Mouse (Mus musculus) MEL (cell line): Measurements from ENCODE around the gene Ctdnep1. TPM values are rescaled to one million over a fixed set of nuclear protein-coding genes. Genes with fewer than 3 reads are reported as not detected.

Source experiments
- DNase-seq: peaks from one replicate; pipeline ENCODE4 v3.0.0; 2011; ENCODE audit warnings: low read depth, low spot score
- H3K27ac ChIP-seq: 2 replicates; pipeline ENCODE4 v1.5.1; 2012; ENCODE audit warnings: low read depth, mild to moderate bottlenecking, control low read depth, low read length, moderate library complexity; ENCODE audit not compliant: control insufficient read depth
- H3K27me3 ChIP-seq, 2 experiments: fragments of 150-350 bp in 1 of 2; sonication (generic) in 1 of 2; 2 replicates each; pipeline ENCODE4 v1.6.1; 2012; ENCODE audit warnings: low read length in 2 of 2, mild to moderate bottlenecking in 2 of 2, improper control_type of control experiment in 1 of 2, moderate library complexity in 1 of 2; ENCODE audit not compliant: insufficient read depth in 2 of 2, control insufficient read depth in 1 of 2
- H3K36me3 ChIP-seq, 2 experiments: 2 replicates each; pipeline ENCODE4 v1.6.1; 2012 to 2014; ENCODE audit warnings: low read length in 2 of 2, improper control_type of control experiment in 1 of 2, inconsistent platforms in 1 of 2, mild to moderate bottlenecking in 1 of 2; ENCODE audit not compliant: insufficient read depth in 2 of 2, control insufficient read depth in 1 of 2
- H3K4me1 ChIP-seq, 2 experiments: fragments of 150-350 bp in 1 of 2; sonication (generic) in 1 of 2; 2 replicates each; pipeline ENCODE4 v1.6.1; 2012; ENCODE audit warnings: low read length in 2 of 2, improper control_type of control experiment in 1 of 2, mild to moderate bottlenecking in 1 of 2; ENCODE audit not compliant: insufficient read depth in 2 of 2, control insufficient read depth in 1 of 2
- H3K4me3 ChIP-seq, 2 experiments: fragments of 150-350 bp in 1 of 2; sonication (generic) in 1 of 2; 2 replicates each; pipeline ENCODE4 v1.5.1; 2012; ENCODE audit warnings: low read depth in 2 of 2, low read length in 2 of 2, mild to moderate bottlenecking in 2 of 2, moderate library complexity in 2 of 2, control low read depth in 1 of 2, improper control_type of control experiment in 1 of 2; ENCODE audit not compliant: control insufficient read depth in 1 of 2, insufficient read depth in 1 of 2
- H3K79me2 ChIP-seq: 2 replicates; pipeline ENCODE4 v1.6.1; 2012; ENCODE audit warnings: mild to moderate bottlenecking, low read length, moderate library complexity; ENCODE audit not compliant: control insufficient read depth, poor library complexity, insufficient read depth
- H3K9ac ChIP-seq: 2 replicates; pipeline ENCODE4 v1.6.1; 2012; ENCODE audit warnings: low read depth, mild to moderate bottlenecking, control low read depth, low read length, moderate library complexity; ENCODE audit not compliant: control insufficient read depth, poor library complexity, severe bottlenecking
- H3K9me3 ChIP-seq: fragments of 150-350 bp; sonication (generic); replicated peaks from 2 replicates; pipeline ENCODE4 v1.6.1; 2012; ENCODE audit warnings: mild to moderate bottlenecking, low read length, improper control_type of control experiment, moderate library complexity; ENCODE audit not compliant: insufficient read depth
- BHLHE40 ChIP-seq: IDR thresholded peaks from 2 replicates; pipeline ENCODE4 v1.6.1; 2012; ENCODE audit warnings: low read depth, mild to moderate bottlenecking, inconsistent platforms, low read length, improper control_type of control experiment, borderline replicate concordance
- CHD1 ChIP-seq: IDR thresholded peaks from 2 replicates; pipeline ENCODE4 v1.6.1; 2012; ENCODE audit warnings: low read depth, mild to moderate bottlenecking, inconsistent platforms, low read length, improper control_type of control experiment
- CTCF ChIP-seq, 3 experiments: IDR thresholded peaks in 2 of 3; conservative IDR thresholded peaks in 1 of 3; 2 replicates each; pipeline ENCODE4 v1.5.1; 2011 to 2012; ENCODE audit warnings: low read length in 3 of 3, low read depth in 2 of 3, mild to moderate bottlenecking in 2 of 3, improper control_type of control experiment in 1 of 3, inconsistent platforms in 1 of 3, mixed read lengths in 1 of 3, moderate library complexity in 1 of 3; ENCODE audit not compliant: control insufficient read depth in 1 of 3, insufficient read depth in 1 of 3, poor library complexity in 1 of 3, severe bottlenecking in 1 of 3
- EP300 ChIP-seq, 2 experiments: IDR thresholded peaks; 2 replicates each; pipeline ENCODE4 v1.6.1; 2011; ENCODE audit warnings: improper control_type of control experiment in 2 of 2, low read length in 2 of 2, low read depth in 1 of 2, mild to moderate bottlenecking in 1 of 2
- KAT2A ChIP-seq: conservative IDR thresholded peaks from 2 replicates; pipeline ENCODE4 v1.6.1; 2012; ENCODE audit warnings: low read depth, low read length, improper control_type of control experiment, inconsistent platforms
- MAX ChIP-seq: IDR thresholded peaks from 2 replicates; pipeline ENCODE4 v1.6.1; 2011; ENCODE audit warnings: low read length, improper control_type of control experiment
- MXI1 ChIP-seq: IDR thresholded peaks from 2 replicates; pipeline ENCODE4 v1.6.1; 2011; ENCODE audit warnings: mild to moderate bottlenecking, low read depth, low read length, improper control_type of control experiment
- MYC ChIP-seq: IDR thresholded peaks from 2 replicates; pipeline ENCODE4 v1.6.1; 2011; ENCODE audit warnings: low read depth, mild to moderate bottlenecking, low read length, improper control_type of control experiment, moderate library complexity
- POLR2A ChIP-seq, 2 experiments: IDR thresholded peaks; 2 replicates each; pipeline ENCODE4 v1.6.1; 2011 to 2012; ENCODE audit warnings: low read length in 2 of 2, mild to moderate bottlenecking in 2 of 2, control low read depth in 1 of 2, improper control_type of control experiment in 1 of 2, low read depth in 1 of 2, moderate library complexity in 1 of 2; ENCODE audit not compliant: control insufficient read depth in 1 of 2, insufficient read depth in 1 of 2, poor library complexity in 1 of 2
- RCOR1 ChIP-seq: IDR thresholded peaks from 2 replicates; pipeline ENCODE4 v1.6.1; 2012; ENCODE audit warnings: low read depth, mild to moderate bottlenecking, inconsistent platforms, low read length, improper control_type of control experiment
- TAL1 ChIP-seq: IDR thresholded peaks from 2 replicates; pipeline ENCODE4 v1.6.1; 2012; ENCODE audit warnings: mild to moderate bottlenecking, inconsistent platforms, low read length, moderate library complexity, mixed read lengths
- TBP ChIP-seq: IDR thresholded peaks from 2 replicates; pipeline ENCODE4 v1.8.0; 2011; ENCODE audit warnings: low read depth, low read length, improper control_type of control experiment
- UBTF ChIP-seq: IDR thresholded peaks from 2 replicates; pipeline ENCODE4 v1.6.1; 2012; ENCODE audit warnings: low read depth, mild to moderate bottlenecking, inconsistent platforms, low read length, improper control_type of control experiment, moderate library complexity, borderline replicate concordance; ENCODE audit not compliant: insufficient read depth
- ZC3H11A ChIP-seq: IDR thresholded peaks from 2 replicates; pipeline ENCODE4 v1.6.1; 2012; ENCODE audit warnings: low read depth, mild to moderate bottlenecking, inconsistent platforms, low read length, improper control_type of control experiment
- ZKSCAN1 ChIP-seq: IDR thresholded peaks from 2 replicates; pipeline ENCODE4 v1.6.1; 2012; ENCODE audit warnings: low read depth, mild to moderate bottlenecking, inconsistent platforms, low read length, improper control_type of control experiment, moderate library complexity
- ZMIZ1 ChIP-seq: IDR thresholded peaks from 2 replicates; pipeline ENCODE4 v1.6.1; 2012; ENCODE audit warnings: low read depth, mild to moderate bottlenecking, inconsistent platforms, low read length, improper control_type of control experiment, moderate library complexity
- polyA plus RNA-seq, 2 experiments: library from polyadenylated mRNA; stranded (reverse) in 1 of 2; unstranded in 1 of 2; fragments of >175 nt in 1 of 2; fragments of >200 nt in 1 of 2; gene quantifications; 2 replicates each; pipeline versions ENCODE4 v1.2.1 to v1.2.4; 2012; ENCODE audit warnings: low replicate concordance in 2 of 2, low read depth in 1 of 2; ENCODE audit not compliant: insufficient read length in 2 of 2, insufficient read depth in 1 of 2, missing spikeins in 1 of 2
- total RNA-seq: library from RNA; depleted of rRNA; stranded (reverse); fragments of 300-350 nt; gene quantifications from 2 replicates; pipeline ENCODE4 v1.2.3, GENCODE M21; 2012

Gene Ctdnep1
- total and polyA plus RNA-seq, 3 experiments = 47.3 to 133 TPM; not detected in 1

DNA sequence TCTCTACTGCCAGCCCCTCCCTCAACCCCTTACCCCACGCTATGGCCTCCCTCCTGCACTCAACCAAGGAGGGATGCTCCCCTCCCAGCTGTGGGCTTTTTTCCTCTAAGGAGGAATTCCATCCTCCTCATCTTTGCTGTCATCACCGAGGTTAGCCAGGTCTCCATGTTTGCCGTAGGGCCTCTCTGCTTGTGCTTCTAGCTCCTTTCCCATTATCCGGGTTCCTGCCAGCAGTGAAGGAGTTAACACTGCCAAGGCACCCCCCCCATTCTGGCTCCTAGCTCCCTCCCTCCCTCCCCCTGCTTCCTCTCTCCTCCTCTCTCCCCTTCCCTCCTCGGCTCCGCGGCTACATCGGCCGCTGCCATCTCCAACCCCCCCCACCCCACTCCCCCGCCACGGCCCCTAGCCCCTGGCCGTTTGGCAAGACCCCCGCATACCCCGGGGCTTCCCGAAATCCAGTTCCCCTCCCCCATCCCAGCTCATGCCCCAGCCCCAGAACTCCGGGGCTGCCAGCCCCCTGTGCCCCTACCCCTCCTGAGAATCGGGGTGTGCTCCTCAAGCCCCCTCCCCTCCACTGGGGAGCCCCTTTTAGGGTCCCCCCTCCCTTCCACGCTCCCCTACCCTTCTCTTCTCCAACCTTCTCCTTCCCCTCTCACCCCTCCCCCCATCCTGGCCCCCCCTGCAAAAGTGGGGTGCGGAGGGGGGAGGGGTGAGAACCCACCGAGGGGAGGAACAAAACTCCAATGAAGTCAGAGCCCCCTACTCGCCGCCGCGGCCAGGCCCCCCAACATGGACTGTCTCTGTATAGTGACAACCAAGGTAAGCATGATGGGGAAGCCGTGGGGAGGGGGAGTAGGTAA, 37.4 kb downstream of the Ctdnep1 start (continued):
- TF ChIP-seq UBTF = no peak
- TF ChIP-seq KAT2A = no peak
- no peak for TF ChIP-seq MXI1
- TF ChIP-seq TAL1 = no peak

DNA sequence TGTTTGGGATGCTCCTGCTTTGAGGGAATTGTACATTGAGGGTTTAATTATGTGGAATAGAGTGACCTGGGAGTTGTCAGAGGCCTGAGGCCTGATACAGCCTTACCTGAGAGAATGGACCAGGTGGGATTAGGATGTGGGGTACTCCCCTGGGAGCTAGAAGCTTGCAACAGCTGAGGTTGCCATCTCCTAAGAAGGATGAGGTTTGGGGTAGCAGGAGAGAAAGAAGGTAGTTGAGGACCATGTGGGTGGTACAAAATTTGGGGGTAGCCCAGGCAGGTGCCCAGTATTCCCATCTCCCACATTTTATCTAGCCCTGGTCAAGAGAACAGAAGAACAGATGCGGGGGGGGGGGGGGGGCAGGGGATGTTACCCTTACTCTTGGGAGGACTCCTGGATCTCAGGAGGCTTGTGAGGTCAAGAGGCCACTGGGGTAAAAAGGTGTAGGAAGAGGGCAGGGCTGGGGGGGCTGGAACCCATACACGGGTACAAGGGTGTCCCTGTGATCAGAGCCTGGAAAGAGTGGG, 38.6 kb downstream of the Ctdnep1 start:
- TF ChIP-seq ZC3H11A (no peak), RCOR1 (no peak), ZKSCAN1 (no peak), EP300 (IDR thresholded peaks at IDR 0.05; ENCODE audit: low read depth in 1 of 2, low read length in 2 of 2) (no peak), ZMIZ1 (no peak)
- Histone ChIP-seq H3K27me3 (no peaks in the 10 kb centered on the region), H3K9ac (peak overlapping the region; percentile 70), H3K79me2 (peaks cover 28% of the 10 kb centered on the region), H3K27ac (peak overlapping the region; percentile 67), H3K36me3 (peaks cover 0 to 37% of the 10 kb centered on the region in 2 experiments; a peak in 2 of 4 replicates), H3K4me1 (peaks cover 6 to 35% of the 10 kb centered on the region in 2 experiments), H3K9me3 (no peaks in the 10 kb centered on the region), H3K4me3 (peak overlapping the region; percentile 54 to 56)
- DNase-seq = peak; percentile 29

DNA sequence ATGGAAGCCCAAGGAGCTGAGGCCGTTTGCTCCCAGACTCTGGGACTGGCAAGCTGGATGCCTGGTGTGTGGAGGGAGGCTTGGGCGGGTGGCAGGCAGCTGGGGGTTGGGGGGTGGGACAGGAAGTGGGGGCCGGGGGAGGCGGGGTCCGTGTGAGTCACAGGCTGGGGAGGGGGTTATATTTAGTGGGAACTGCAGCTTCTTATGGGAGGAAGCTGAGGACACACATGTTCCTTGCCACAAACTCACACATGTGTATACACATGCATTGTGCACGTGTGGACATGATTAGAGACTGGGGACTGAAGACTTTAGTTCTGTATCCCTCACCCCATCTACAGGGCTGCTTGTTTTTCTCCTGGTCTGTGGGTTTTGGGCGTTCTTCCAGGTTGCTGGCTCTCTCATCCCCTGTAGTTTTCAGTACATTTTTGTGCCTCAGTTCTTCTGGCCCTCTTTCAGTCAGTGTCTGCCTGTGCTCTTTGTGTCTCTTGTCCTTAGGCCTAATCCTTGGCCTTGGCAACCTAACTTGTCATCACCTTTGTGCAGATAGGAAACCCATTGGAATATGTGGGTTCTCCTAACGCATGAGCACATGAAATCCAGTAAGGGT, 39.2 kb downstream of the Ctdnep1 start:
- peaks cover 0 to 36% of the 10 kb centered on the region in 2 experiments; a peak in 2 of 4 replicates for H3K36me3 ChIP-seq
- peaks cover 25% of the 10 kb centered on the region for H3K79me2 ChIP-seq
- peak overlapping the region; percentile 70 for H3K9ac ChIP-seq
- 0 out of 2 replicates have a peak, but pooled peaks have one; percentile 43 for TF ChIP-seq CHD1
- no peak for TF ChIP-seq ZMIZ1
- peak; percentile 79 for TF ChIP-seq MAX
- TF ChIP-seq TBP = peak; percentile 42; the same call in 1 of the 2 replicates
- TF ChIP-seq MYC = peak; percentile 72; the same call in 1 of the 2 replicates
- TF ChIP-seq POLR2A (IDR thresholded peaks at IDR 0.05; ENCODE audit: control insufficient read depth in 1 of 2, insufficient read depth in 1 of 2, low read depth in 1 of 2, low read length in 2 of 2, poor library complexity in 1 of 2) = peak in 1 of 2 experiments; percentile 51; a peak in 2 of 4 replicates
- peak; percentile 64; the same call in 1 of the 2 replicates for TF ChIP-seq BHLHE40
- TF ChIP-seq CTCF (IDR thresholded peaks at IDR 0.05 in 2 of 3, conservative IDR thresholded peaks at IDR 0.05 in 1 of 3; ENCODE audit: control insufficient read depth in 1 of 3, insufficient read depth in 1 of 3, low read depth in 2 of 3, low read length in 3 of 3, poor library complexity in 1 of 3, severe bottlenecking in 1 of 3) = no peak
- no peaks in the 10 kb centered on the region for H3K9me3 ChIP-seq
- H3K4me1 ChIP-seq = peaks cover 6 to 34% of the 10 kb centered on the region in 2 experiments
- peak; percentile 72 for DNase-seq
- peak overlapping the region; percentile 75 for H3K27ac ChIP-seq
- peak overlapping the region; percentile 54 to 56 for H3K4me3 ChIP-seq
- no peaks in the 10 kb centered on the region for H3K27me3 ChIP-seq
